Mouse (Mus musculus): ENCODE results near the gene Acbd6.

DNA sequence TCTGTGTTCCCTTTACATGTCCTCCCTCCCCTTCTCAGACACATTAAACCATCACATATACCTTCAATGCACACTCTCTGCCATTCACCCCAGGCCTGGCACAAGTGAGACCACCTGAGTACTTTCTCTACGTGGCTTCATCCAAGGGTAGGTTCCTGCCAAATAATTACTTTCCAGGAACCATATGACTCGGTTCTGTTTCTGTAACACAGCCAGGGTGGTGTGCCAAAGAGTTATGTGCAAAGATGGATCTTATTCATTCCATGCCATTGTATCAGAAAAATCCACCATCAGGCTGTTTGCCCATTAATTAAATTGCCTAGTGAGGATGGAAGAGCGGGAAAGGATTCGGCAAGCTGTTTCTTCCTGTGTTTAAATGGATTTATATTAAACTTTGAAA lies 42.1 kb upstream of the Acbd6 start:
- TF ChIP-seq CTCF (IDR thresholded peaks at IDR 0.05; ENCODE audit: extremely low read depth, insufficient read length, insufficient replicate concordance, low read depth, low read length) (no peak), POLR2A (IDR thresholded peaks at IDR 0.05; ENCODE audit: low read depth, low read length) (no peak)

Measured in small intestine, adult 2 months (tissue).